In genomic region chr8:114803113-114803512, GRCm38 (mm10) we compare ENCODE assay signal across 10 mouse cellular contexts.
DNase-seq lines count a peak whose midpoint lies in the region; ATAC-seq and TF ChIP-seq lines count a peak whose summit lies in the region.
"Had no signal": no experiment of that assay in that cellular context is flagged by ENCODE, and none has a peak within 500 bp of the region (broad histone marks: within the 10 kb centered on the region; RNA-seq: fewer than 3 reads in every experiment).

No protein-coding gene starts in this region.

- no peaks in the 10 kb centered on the region for H3K36me3 ChIP-seq in kidney, adult 2 months (ENCODE audit: control insufficient read depth, insufficient read depth, low read length)
- H3K36me3 ChIP-seq: embryonic facial prominence, embryonic 13.5 days; heart, embryonic 13.5 days; midbrain, embryonic 15.5 days had no signal

- no peak for TF ChIP-seq POLR2A in kidney, adult 2 months (IDR thresholded peaks at IDR 0.05; ENCODE audit: low read depth, low read length)

- TF ChIP-seq CTCF in kidney, adult 2 months (conservative IDR thresholded peaks at IDR 0.05; ENCODE audit: insufficient read depth, insufficient read length, low read depth, low read length) = 0 out of 2 replicates have a peak, but pooled peaks have one; percentile 25

- H3K4me3 ChIP-seq in kidney, adult 2 months (ENCODE audit: insufficient read depth, low read depth, low read length) = no peak overlapping the region
- H3K4me3 ChIP-seq: embryonic facial prominence, embryonic 13.5 days; heart, embryonic 13.5 days; midbrain, embryonic 15.5 days had no signal

- H3K27me3 ChIP-seq in kidney, adult 2 months (replicated peaks; ENCODE audit: control insufficient read depth, insufficient read depth, low read length) = no peaks in the 10 kb centered on the region
- H3K27me3 ChIP-seq: embryonic facial prominence, embryonic 13.5 days; heart, embryonic 13.5 days; midbrain, embryonic 15.5 days had no signal

- no peaks in the 10 kb centered on the region for H3K4me1 ChIP-seq in kidney, adult 2 months (ENCODE audit: control insufficient read depth, insufficient read depth, low read length)
- H3K4me1 ChIP-seq: midbrain, embryonic 15.5 days had no signal

- peak; percentile 28 for ATAC-seq in activated CD4-positive, CD25-positive, alpha-beta regulatory T cell, adult 4 months
- peak; percentile 84 for ATAC-seq in megakaryocyte-erythroid progenitor cell, adult 5-6 weeks (replicated peaks; ENCODE audit: low FRiP score, low TSS enrichment, poor library complexity, severe bottlenecking)
- ATAC-seq: midbrain, embryonic 15.5 days had no signal

- H3K27ac ChIP-seq in kidney, adult 2 months (ENCODE audit: insufficient read depth, low read depth, low read length) = no peak overlapping the region
- H3K27ac ChIP-seq: embryonic facial prominence, embryonic 13.5 days; heart, embryonic 13.5 days; midbrain, embryonic 15.5 days had no signal

- DNase-seq in kidney, adult 2 months = no peak
- no peak for DNase-seq in kidney, adult 9 months
- peak; percentile 64 to 71 for DNase-seq in CD8-positive naive resting alpha-beta T cell, adult 2 months (ENCODE audit: low read depth in 2 of 2, low spot score in 2 of 2)
- no peak for DNase-seq in ovary, postnatal 36 days (ENCODE audit: low spot score)
- no peak for DNase-seq in urinary bladder, postnatal 36 days (ENCODE audit: low spot score in 2 of 2)

- WGBS in kidney, adult 2 months = 76% methylated on average over 5 of the region's 5 CpGs

Comparison
In these comparisons a context has a peak if more than half of its experiments do, and no peak if none do; other contexts are left out.
1. DNase-seq: peak in CD8-positive naive resting alpha-beta T cell, adult 2 months (2 of 2); none in kidney, adult 2 months (single experiment), kidney, adult 9 months (single experiment), ovary, postnatal 36 days (single experiment) and urinary bladder, postnatal 36 days (0 of 2).